Mouse (Mus musculus): Measurements from ENCODE around the gene Tgfa. TPM values are rescaled to one million over a fixed set of nuclear protein-coding genes. Genes with fewer than 3 reads are reported as not detected.

Tgfa gene
- total and polyA plus RNA-seq, 3 experiments, result 7.8 to 9.1 TPM; not detected in 1

DNA sequence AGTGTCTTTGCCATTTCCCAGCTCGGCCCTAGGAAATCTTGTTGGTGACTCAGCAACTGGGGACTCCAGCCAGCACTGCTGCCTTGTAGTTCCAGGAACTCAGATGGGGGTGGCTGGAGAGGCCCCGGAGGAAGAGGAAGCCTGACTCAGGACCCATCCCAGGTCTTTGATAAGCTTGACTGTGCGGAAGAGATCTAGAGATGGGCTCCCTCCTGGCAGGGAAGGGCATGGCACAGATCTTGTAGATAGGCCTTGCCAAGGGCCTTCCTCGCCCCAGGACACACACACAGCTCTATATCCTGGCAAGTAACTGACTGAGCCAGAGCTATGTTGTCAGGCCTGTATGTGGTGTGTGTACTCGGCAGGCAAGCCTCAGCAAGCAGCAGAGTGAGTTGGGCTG lies 24.5 kb downstream of the Tgfa start:
- peaks cover 7 to 41% of the 10 kb centered on the region in 2 experiments for H3K4me1 ChIP-seq (ENCODE audit: control insufficient read depth in 1 of 2, insufficient read depth in 2 of 2, low read length in 2 of 2)
- H3K27ac ChIP-seq (ENCODE audit: control insufficient read depth, low read depth, low read length), result peak overlapping the region; percentile 74
- peak; percentile 80 for DNase-seq (ENCODE audit: low read depth, low spot score)
- H3K27me3 ChIP-seq (ENCODE audit: control insufficient read depth in 1 of 2, insufficient read depth in 2 of 2, low read length in 2 of 2), result no peaks in the 10 kb centered on the region
- H3K36me3 ChIP-seq (ENCODE audit: control insufficient read depth in 1 of 2, insufficient read depth in 2 of 2, low read length in 2 of 2), result peaks cover 0 to 40% of the 10 kb centered on the region in 2 experiments; a peak in 2 of 4 replicates
- no peaks in the 10 kb centered on the region for H3K9me3 ChIP-seq (replicated peaks; ENCODE audit: insufficient read depth, low read length)
- no peak overlapping the region for H3K4me3 ChIP-seq (ENCODE audit: control insufficient read depth in 1 of 2, insufficient read depth in 1 of 2, low read depth in 2 of 2, low read length in 2 of 2)
- H3K79me2 ChIP-seq (ENCODE audit: control insufficient read depth, insufficient read depth, low read length, poor library complexity), result no peaks in the 10 kb centered on the region
- no peak overlapping the region; the same call in 1 of the 2 replicates for H3K9ac ChIP-seq (ENCODE audit: control insufficient read depth, low read depth, low read length, poor library complexity, severe bottlenecking)
- TF ChIP-seq POLR2AphosphoS5 (IDR thresholded peaks at IDR 0.05; ENCODE audit: borderline replicate concordance, low read depth, low read length) (no peak), ZKSCAN1 (IDR thresholded peaks at IDR 0.05; ENCODE audit: low read depth, low read length) (no peak), TAL1 (IDR thresholded peaks at IDR 0.05; ENCODE audit: low read length) (peak; percentile 15; the same call in 1 of the 2 replicates), SMC3 (IDR thresholded peaks at IDR 0.05; ENCODE audit: low read depth, low read length) (no peak), USF1 (IDR thresholded peaks at IDR 0.05; ENCODE audit: low read depth, low read length) (no peak), UBTF (IDR thresholded peaks at IDR 0.05; ENCODE audit: borderline replicate concordance, insufficient read depth, low read depth, low read length) (no peak), MYB (IDR thresholded peaks at IDR 0.05; ENCODE audit: low read depth, low read length) (no peak), BHLHE40 (IDR thresholded peaks at IDR 0.05; ENCODE audit: borderline replicate concordance, low read depth, low read length) (peak; percentile 31; the same call in 1 of the 2 replicates), ETS1 (IDR thresholded peaks at IDR 0.05; ENCODE audit: low read depth, low read length) (peak; percentile 76; the same call in 1 of the 2 replicates), ELF1 (IDR thresholded peaks at IDR 0.05; ENCODE audit: low read depth, low read length) (peak; percentile 37; the same call in 1 of the 2 replicates), MXI1 (IDR thresholded peaks at IDR 0.05; ENCODE audit: low read depth, low read length) (no peak), NRF1 (IDR thresholded peaks at IDR 0.05; ENCODE audit: insufficient read depth, low read depth, low read length, poor library complexity, severe bottlenecking) (no peak), ZNF384 (IDR thresholded peaks at IDR 0.05; ENCODE audit: low read depth, low read length) (no peak), RCOR1 (IDR thresholded peaks at IDR 0.05; ENCODE audit: low read depth, low read length) (peak; percentile 72; the same call in 1 of the 2 replicates), HCFC1 (IDR thresholded peaks at IDR 0.05; ENCODE audit: low read depth, low read length) (0 out of 2 replicates have a peak, but pooled peaks have one; percentile 34), EP300 (IDR thresholded peaks at IDR 0.05; ENCODE audit: low read depth in 1 of 2, low read length in 2 of 2) (peak; percentile 86 to 88), MAZ (IDR thresholded peaks at IDR 0.05; ENCODE audit: low read depth, low read length) (no peak), ZMIZ1 (IDR thresholded peaks at IDR 0.05; ENCODE audit: low read depth, low read length) (no peak), TBP (IDR thresholded peaks at IDR 0.05; ENCODE audit: low read depth, low read length) (no peak), CTCF (IDR thresholded peaks at IDR 0.05 in 2 of 3, conservative IDR thresholded peaks at IDR 0.05 in 1 of 3; ENCODE audit: control insufficient read depth in 1 of 3, insufficient read depth in 1 of 3, low read depth in 2 of 3, low read length in 3 of 3, poor library complexity in 1 of 3, severe bottlenecking in 1 of 3) (no peak), E2F4 (IDR thresholded peaks at IDR 0.05; ENCODE audit: borderline replicate concordance, low read depth, low read length) (no peak), POLR2AphosphoS2 (IDR thresholded peaks at IDR 0.05; ENCODE audit: low read length) (no peak), ZC3H11A (IDR thresholded peaks at IDR 0.05; ENCODE audit: low read depth, low read length) (no peak), MYC (IDR thresholded peaks at IDR 0.05; ENCODE audit: low read depth, low read length) (0 out of 2 replicates have a peak, but pooled peaks have one; percentile 35), GABPA (IDR thresholded peaks at IDR 0.05; ENCODE audit: low read depth, low read length) (0 out of 2 replicates have a peak, but pooled peaks have one; percentile 38), MEF2A (IDR thresholded peaks at IDR 0.05; ENCODE audit: extremely low read depth, insufficient replicate concordance, low read depth, low read length, poor library complexity, severe bottlenecking) (no peak), GATA1 (IDR thresholded peaks at IDR 0.05; ENCODE audit: low read depth, low read length) (peak; percentile 83), JUND (IDR thresholded peaks at IDR 0.05; ENCODE audit: low read depth, low read length) (peak; percentile 53; the same call in 1 of the 2 replicates), CHD1 (IDR thresholded peaks at IDR 0.05; ENCODE audit: low read depth, low read length) (0 out of 2 replicates have a peak, but pooled peaks have one; percentile 27), CHD2 (IDR thresholded peaks at IDR 0.05; ENCODE audit: low read length) (no peak), TCF12 (IDR thresholded peaks at IDR 0.05; ENCODE audit: low read depth, low read length) (peak; percentile 51), SIN3A (IDR thresholded peaks at IDR 0.05; ENCODE audit: low read length) (peak; percentile 51; the same call in 1 of the 2 replicates), NELFE (IDR thresholded peaks at IDR 0.05; ENCODE audit: low read depth, low read length) (no peak; the same call in 1 of the 2 replicates), MAX (IDR thresholded peaks at IDR 0.05; ENCODE audit: low read length) (0 out of 2 replicates have a peak, but pooled peaks have one; percentile 15), MAFK (IDR thresholded peaks at IDR 0.05; ENCODE audit: borderline replicate concordance, low read depth, low read length) (peak; percentile 71; the same call in 1 of the 2 replicates), USF2 (IDR thresholded peaks at IDR 0.05; ENCODE audit: borderline replicate concordance in 1 of 2, insufficient read depth in 1 of 2, low read depth in 1 of 2, low read length in 2 of 2) (no peak)

Data from MEL (cell line).